Mouse (Mus musculus): Measurements from ENCODE around the gene Clec16a. TPM values are rescaled to one million over a fixed set of nuclear protein-coding genes. Genes with fewer than 3 reads are reported as not detected.

Clec16a gene
- polyA plus RNA-seq, 1 experiment from 2014 or later: 12.8 TPM

DNA sequence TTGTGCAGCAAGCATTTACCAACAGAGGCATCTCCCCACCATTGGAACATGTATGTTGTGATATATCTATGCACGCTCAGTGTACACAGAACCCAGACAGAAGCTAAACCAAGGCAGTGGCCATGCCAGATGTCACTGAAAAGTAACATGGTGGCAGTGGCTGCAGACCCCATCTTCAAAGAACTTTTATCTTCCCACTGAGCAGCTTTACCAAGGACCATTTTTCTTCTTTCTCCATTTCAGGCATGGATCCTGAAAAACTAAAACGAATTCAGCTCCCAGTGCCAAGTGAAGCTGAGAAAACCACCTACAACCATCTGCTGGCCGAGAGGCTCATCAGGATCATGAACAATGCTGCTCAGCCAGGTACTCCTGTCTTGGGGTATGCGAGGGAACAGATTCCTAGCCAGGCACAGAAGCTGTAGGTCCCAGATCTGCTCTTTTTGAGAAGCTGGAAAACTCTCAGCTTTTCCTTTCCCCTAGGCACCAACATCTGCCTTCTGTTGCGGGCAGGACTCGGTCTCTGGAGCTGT is 82.1 kb downstream of the Clec16a start:
- Histone ChIP-seq H3K27me3 (no peaks in the 10 kb centered on the region), H3K4me3 (replicated peaks) (no peak overlapping the region), H3K27ac (no peak overlapping the region), H3K9ac (no peak overlapping the region), H3K4me2 (no peak overlapping the region), H3K9me3 (replicated peaks) (no peaks in the 10 kb centered on the region), H3K4me1 (replicated peaks) (peaks cover 9% of the 10 kb centered on the region), H3K36me3 (peaks cover 7% of the 10 kb centered on the region)
- 77% methylated on average over 6 of the region's 6 CpGs for WGBS (ENCODE audit: insufficient replicate concordance)
- ATAC-seq (ENCODE audit: low read depth) (no peak), DNase-seq (no peak)

GRCm38 (mm10) chr16:10628030-10628555 is 83.0 kb downstream of the Clec16a start:
- Histone ChIP-seq H3K27ac (no peak overlapping the region), H3K9me3 (replicated peaks) (no peaks in the 10 kb centered on the region), H3K9ac (no peak overlapping the region), H3K4me3 (replicated peaks) (no peak overlapping the region), H3K36me3 (peaks cover 7% of the 10 kb centered on the region), H3K4me1 (replicated peaks) (peaks cover 9% of the 10 kb centered on the region), H3K4me2 (no peak overlapping the region), H3K27me3 (no peaks in the 10 kb centered on the region)
- 52% methylated on average over 4 of the region's 4 CpGs for WGBS (ENCODE audit: insufficient replicate concordance)
- DNase-seq (no peak), ATAC-seq (ENCODE audit: low read depth) (no peak)

- 37% methylated on average over 3 of the region's 3 CpGs for WGBS (ENCODE audit: insufficient replicate concordance)
- no peak for ATAC-seq (ENCODE audit: low read depth)
- no peak for DNase-seq
These were observed 83.8 kb downstream of the Clec16a start for GRCm38 (mm10) chr16:10628960-10629359.

GRCm38 (mm10) chr16:10629361-10629760 is 84.2 kb downstream of the Clec16a start:
- Histone ChIP-seq H3K9me3 (replicated peaks) (no peaks in the 10 kb centered on the region), H3K27ac (no peak overlapping the region), H3K36me3 (peaks cover 7% of the 10 kb centered on the region), H3K9ac (no peak overlapping the region), H3K27me3 (no peaks in the 10 kb centered on the region), H3K4me2 (no peak overlapping the region), H3K4me1 (replicated peaks) (peaks cover 9% of the 10 kb centered on the region), H3K4me3 (replicated peaks) (no peak overlapping the region)
- WGBS (ENCODE audit: insufficient replicate concordance): 44% methylated on average over 3 of the region's 3 CpGs
- no peak for ATAC-seq (ENCODE audit: low read depth)
- no peak for DNase-seq

More at GRCm38 (mm10) chr16:10628960-10629359, 83.8 kb downstream of the Clec16a start:
- Histone ChIP-seq H3K4me3 (replicated peaks) (no peak overlapping the region), H3K9me3 (replicated peaks) (no peaks in the 10 kb centered on the region), H3K27me3 (no peaks in the 10 kb centered on the region), H3K4me2 (no peak overlapping the region), H3K4me1 (replicated peaks) (peaks cover 9% of the 10 kb centered on the region), H3K9ac (no peak overlapping the region), H3K36me3 (peaks cover 7% of the 10 kb centered on the region), H3K27ac (no peak overlapping the region)

- DNase-seq (no peak), ATAC-seq (ENCODE audit: low read depth) (no peak)
- peaks cover 20% of the 10 kb centered on the region for H3K4me1 ChIP-seq (replicated peaks)
- H3K4me2 ChIP-seq: no peak overlapping the region
- WGBS (ENCODE audit: insufficient replicate concordance): 76% methylated on average over 3 of the region's 3 CpGs
- no peaks in the 10 kb centered on the region for H3K36me3 ChIP-seq
- no peak overlapping the region for H3K9ac ChIP-seq
- H3K4me3 ChIP-seq (replicated peaks): no peak overlapping the region
- no peaks in the 10 kb centered on the region for H3K9me3 ChIP-seq (replicated peaks)
- no peak overlapping the region for H3K27ac ChIP-seq
- no peaks in the 10 kb centered on the region for H3K27me3 ChIP-seq
These were observed 89.8 kb downstream of the Clec16a start for GRCm38 (mm10) chr16:10634940-10635339.

DNA sequence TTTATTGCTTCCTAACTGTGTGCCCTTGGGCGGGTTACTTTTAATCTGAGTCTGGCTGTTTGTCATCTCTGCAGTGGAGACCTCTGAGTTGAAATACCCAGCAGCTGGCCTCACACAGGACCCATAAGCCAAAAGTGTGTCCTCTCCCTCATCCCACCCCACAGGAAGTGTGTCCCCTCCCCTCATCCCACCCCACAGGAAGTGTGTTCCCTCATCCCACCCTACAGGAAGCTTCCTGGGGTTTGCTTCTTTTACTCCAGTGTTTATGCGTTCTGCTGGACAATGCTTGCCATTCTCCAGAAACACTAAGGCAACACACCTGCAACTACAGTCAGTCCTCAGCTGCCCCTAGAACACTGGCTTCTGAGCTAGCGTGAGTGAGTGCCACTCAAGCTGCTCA is 92.8 kb downstream of the Clec16a start:
- Histone ChIP-seq H3K27ac (no peak overlapping the region), H3K9me3 (replicated peaks) (no peaks in the 10 kb centered on the region), H3K36me3 (no peaks in the 10 kb centered on the region), H3K4me2 (no peak overlapping the region), H3K27me3 (peaks cover 9% of the 10 kb centered on the region; the same call in 1 of the 2 replicates), H3K4me1 (replicated peaks) (peaks cover 23% of the 10 kb centered on the region), H3K9ac (no peak overlapping the region), H3K4me3 (replicated peaks) (no peak overlapping the region)
- DNase-seq (no peak), ATAC-seq (ENCODE audit: low read depth) (no peak)
- 60% methylated on average over 3 of the region's 3 CpGs for WGBS (ENCODE audit: insufficient replicate concordance)

GRCm38 (mm10) chr16:10639111-10639889 is 94.2 kb downstream of the Clec16a start:
- peak; percentile 87 for ATAC-seq (ENCODE audit: low read depth)
- H3K9me3 ChIP-seq (replicated peaks): no peaks in the 10 kb centered on the region
- H3K36me3 ChIP-seq: no peaks in the 10 kb centered on the region

GRCm38 (mm10) chr16:10640041-10640440 is 94.9 kb downstream of the Clec16a start:
- Histone ChIP-seq H3K9ac (no peak overlapping the region), H3K36me3 (no peaks in the 10 kb centered on the region), H3K27ac (no peak overlapping the region), H3K4me3 (replicated peaks) (no peak overlapping the region), H3K4me2 (no peak overlapping the region), H3K4me1 (replicated peaks) (peaks cover 34% of the 10 kb centered on the region), H3K9me3 (replicated peaks) (no peaks in the 10 kb centered on the region), H3K27me3 (peaks cover 9% of the 10 kb centered on the region; the same call in 1 of the 2 replicates)
- DNase-seq (peak; percentile 48), ATAC-seq (ENCODE audit: low read depth) (0 out of 2 replicates have a peak, but pooled peaks have one; percentile 39)
- 2% methylated on average over 5 of the region's 5 CpGs for WGBS (ENCODE audit: insufficient replicate concordance)

More at GRCm38 (mm10) chr16:10639111-10639889, 94.2 kb downstream of the Clec16a start:
- H3K9ac ChIP-seq: no peak overlapping the region; the same call in 1 of the 2 replicates
- H3K27ac ChIP-seq: no peak overlapping the region
- WGBS (ENCODE audit: insufficient replicate concordance): 10% methylated on average over 13 of the region's 13 CpGs
- no peak overlapping the region for H3K4me3 ChIP-seq (replicated peaks)
- peak; percentile 32 for DNase-seq
- H3K4me2 ChIP-seq: peak overlapping the region; percentile 11; the same call in 1 of the 2 replicates
- H3K27me3 ChIP-seq: peaks cover 9% of the 10 kb centered on the region; the same call in 1 of the 2 replicates
- H3K4me1 ChIP-seq (replicated peaks): peaks cover 34% of the 10 kb centered on the region

DNA sequence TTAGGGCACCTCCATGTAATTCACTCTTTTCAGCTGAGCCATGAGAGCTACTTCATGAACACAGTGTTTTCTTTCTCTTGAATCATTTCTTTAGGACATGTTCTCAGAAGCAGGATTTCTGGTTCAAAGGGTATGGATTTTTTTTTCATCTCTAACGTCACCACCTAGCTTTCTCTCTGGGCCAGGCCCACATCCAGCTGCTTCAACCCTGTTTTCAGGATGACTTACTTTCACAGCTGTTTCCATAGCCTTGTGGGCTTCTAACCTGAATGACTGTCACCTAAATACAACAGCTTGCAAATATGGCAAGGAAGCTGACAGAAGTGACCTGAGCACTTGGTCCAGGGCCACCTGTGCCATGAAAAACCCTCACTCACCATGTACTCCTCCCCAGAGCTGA is 96.0 kb downstream of the Clec16a start:
- no peak for ATAC-seq (ENCODE audit: low read depth)
- H3K4me1 ChIP-seq (replicated peaks): peaks cover 34% of the 10 kb centered on the region
- no peaks in the 10 kb centered on the region for H3K9me3 ChIP-seq (replicated peaks)
- WGBS (ENCODE audit: insufficient replicate concordance): 59% methylated on average over 1 of the region's 1 CpGs
- H3K9ac ChIP-seq: no peak overlapping the region
- H3K4me3 ChIP-seq (replicated peaks): no peak overlapping the region
- peaks cover 9% of the 10 kb centered on the region; the same call in 1 of the 2 replicates for H3K27me3 ChIP-seq
- DNase-seq: no peak
- H3K27ac ChIP-seq: no peak overlapping the region
- H3K36me3 ChIP-seq: no peaks in the 10 kb centered on the region
- H3K4me2 ChIP-seq: no peak overlapping the region

DNA sequence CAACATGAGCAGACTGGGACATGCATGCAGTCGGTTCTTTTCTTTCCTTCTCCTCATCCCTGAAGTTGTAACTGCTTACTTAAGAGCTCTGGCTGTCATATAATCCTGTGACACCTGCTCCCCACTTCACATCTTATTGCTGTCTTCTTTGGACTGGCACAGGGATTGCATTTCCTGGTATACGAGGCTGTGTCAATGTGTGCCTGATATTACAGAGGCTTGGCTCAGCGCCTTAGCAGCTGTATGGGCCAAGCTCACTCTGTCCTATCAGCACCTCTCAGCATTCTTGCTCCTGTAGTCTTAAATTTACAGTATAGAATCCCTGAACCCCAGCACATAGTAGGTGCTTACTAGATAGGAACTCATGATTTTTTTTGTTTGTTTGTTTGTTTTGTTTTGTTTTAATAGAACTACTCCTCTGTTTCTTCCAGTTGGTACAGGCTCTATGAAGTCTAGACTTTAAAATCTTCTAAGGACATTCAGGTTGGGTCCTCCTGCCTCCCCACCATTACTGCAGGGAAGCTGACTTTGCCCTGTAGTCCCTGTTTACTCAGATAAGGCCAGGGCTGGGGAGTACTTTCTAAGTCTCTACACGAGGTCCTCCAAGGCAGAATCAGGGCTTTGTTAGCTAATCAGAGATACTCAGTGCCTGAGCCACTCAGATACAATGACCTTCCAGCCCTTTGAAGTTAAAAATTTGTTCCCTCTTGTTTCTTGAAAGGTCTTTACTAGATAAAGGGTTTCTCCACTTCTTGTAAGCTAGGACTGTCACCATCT is 97.9 kb downstream of the Clec16a start:
- Histone ChIP-seq H3K4me2 (no peak overlapping the region), H3K27ac (no peak overlapping the region), H3K4me1 (replicated peaks) (peaks cover 33% of the 10 kb centered on the region), H3K9me3 (replicated peaks) (no peaks in the 10 kb centered on the region), H3K9ac (no peak overlapping the region), H3K4me3 (replicated peaks) (no peak overlapping the region), H3K36me3 (no peaks in the 10 kb centered on the region), H3K27me3 (peaks cover 9% of the 10 kb centered on the region; the same call in 1 of the 2 replicates)
- ATAC-seq (ENCODE audit: low read depth) (no peak), DNase-seq (no peak)
- WGBS (ENCODE audit: insufficient replicate concordance): 29% methylated on average over 4 of the region's 4 CpGs

GRCm38 (mm10) chr16:10644238-10644637 is 99.1 kb downstream of the Clec16a start:
- no peak for DNase-seq

More at GRCm38 (mm10) chr16:10644238-10644637, 99.1 kb downstream of the Clec16a start:
- no peak overlapping the region for H3K27ac ChIP-seq
- peaks cover 22% of the 10 kb centered on the region for H3K4me1 ChIP-seq (replicated peaks)
- ATAC-seq (ENCODE audit: low read depth): no peak
- no peak overlapping the region for H3K9ac ChIP-seq
- H3K4me3 ChIP-seq (replicated peaks): no peak overlapping the region
- H3K27me3 ChIP-seq: peaks cover 9% of the 10 kb centered on the region; the same call in 1 of the 2 replicates
- no peak overlapping the region for H3K4me2 ChIP-seq
- H3K36me3 ChIP-seq: no peaks in the 10 kb centered on the region
- no peaks in the 10 kb centered on the region for H3K9me3 ChIP-seq (replicated peaks)

Data from liver, embryonic 13.5 days (tissue).